Mouse (Mus musculus): ENCODE data around the gene Inhbb. TPM values are rescaled to one million over a fixed set of nuclear protein-coding genes. Genes with fewer than 3 reads are reported as not detected.

Gene Inhbb
- polyA plus RNA-seq, 1 experiment from 2014 or later: 0.11 TPM

GRCm38 (mm10) chr1:119422460-119423015 lies 490 bp upstream of the Inhbb start:
- Histone ChIP-seq H3K27me3 (replicated peaks; ENCODE audit: control insufficient read depth, insufficient read depth, low read length) (peaks cover 73% of the 10 kb centered on the region), H3K36me3 (ENCODE audit: control insufficient read depth, insufficient read depth, low read length) (no peaks in the 10 kb centered on the region), H3K4me1 (replicated peaks; ENCODE audit: control insufficient read depth, insufficient read depth, low read length) (peaks cover 6% of the 10 kb centered on the region; the same call in 1 of the 2 replicates), H3K27ac (ENCODE audit: low read depth, low read length) (no peak overlapping the region), H3K4me3 (ENCODE audit: low read depth, low read length) (peak overlapping the region; percentile 60), H3K9ac (ENCODE audit: low read depth, low read length) (no peak overlapping the region), H3K9me3 (ENCODE audit: control insufficient read depth, low read length) (no peaks in the 10 kb centered on the region), H3K4me2 (peak overlapping the region; percentile 86)
- DNase-seq (ENCODE audit: low spot score) (no peak), ATAC-seq (replicated peaks; ENCODE audit: low FRiP score) (no peak)
- WGBS: 3% methylated on average over 31 of the region's 32 CpGs

DNA sequence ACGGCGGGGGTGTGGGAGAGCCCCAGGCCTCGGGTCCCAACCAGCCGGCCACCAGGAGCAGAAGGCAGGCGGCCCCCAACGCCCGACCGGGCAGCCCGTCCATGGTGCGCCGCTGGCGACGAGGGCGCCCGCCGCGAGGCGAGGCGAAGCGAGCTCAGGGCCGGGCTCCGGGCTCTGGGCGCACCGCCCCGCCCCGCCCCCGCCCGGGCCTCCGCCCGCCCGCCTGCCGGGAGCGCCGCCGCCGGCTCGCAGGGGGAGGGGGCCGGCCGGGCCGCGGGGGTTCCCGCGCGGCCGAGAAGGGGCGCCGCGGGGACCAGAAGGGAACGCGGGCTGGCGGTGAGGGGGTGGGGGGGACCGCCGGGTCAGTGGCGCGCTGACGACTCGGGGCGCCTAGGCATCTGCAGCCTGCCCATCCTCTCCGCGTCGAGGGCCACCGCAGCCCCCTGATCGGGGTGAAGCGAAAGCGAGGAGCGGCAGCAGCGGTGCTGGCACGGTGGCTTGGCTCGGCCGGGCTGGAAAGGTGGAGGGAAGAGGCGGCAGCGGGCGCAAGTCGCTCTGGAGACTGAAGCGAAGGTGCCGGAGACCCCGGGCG lies 968 bp downstream of the Inhbb start:
- peaks cover 84% of the 10 kb centered on the region for H3K27me3 ChIP-seq (replicated peaks; ENCODE audit: control insufficient read depth, insufficient read depth, low read length)
- H3K4me1 ChIP-seq (replicated peaks; ENCODE audit: control insufficient read depth, insufficient read depth, low read length): peaks cover 6% of the 10 kb centered on the region; the same call in 1 of the 2 replicates
- no peaks in the 10 kb centered on the region for H3K36me3 ChIP-seq (ENCODE audit: control insufficient read depth, insufficient read depth, low read length)
- H3K4me2 ChIP-seq: peak overlapping the region; percentile 86
- H3K9me3 ChIP-seq (ENCODE audit: control insufficient read depth, low read length): no peaks in the 10 kb centered on the region
- H3K4me3 ChIP-seq (ENCODE audit: low read depth, low read length): peak overlapping the region; percentile 60
- peak overlapping the region; percentile 34; the same call in 1 of the 2 replicates for H3K9ac ChIP-seq (ENCODE audit: low read depth, low read length)
- no peak overlapping the region for H3K27ac ChIP-seq (ENCODE audit: low read depth, low read length)
- ATAC-seq (replicated peaks; ENCODE audit: low FRiP score) (peak; percentile 44), DNase-seq (ENCODE audit: low spot score) (peak; percentile 56)
- WGBS: under 1% methylated on average over 38 of the region's 78 CpGs

GRCm38 (mm10) chr1:119420189-119420983 lies 1.7 kb downstream of the Inhbb start:
- no peak for DNase-seq (ENCODE audit: low spot score)
- whole genome bisulfite sequencing: 4% methylated on average over 73 of the region's 76 CpGs
- no peak for ATAC-seq (replicated peaks; ENCODE audit: low FRiP score)

GRCm38 (mm10) chr1:119419151-119420105 lies 2.6 kb downstream of the Inhbb start:
- no peaks in the 10 kb centered on the region for H3K36me3 ChIP-seq (ENCODE audit: control insufficient read depth, insufficient read depth, low read length)
- DNase-seq (ENCODE audit: low spot score) (no peak), ATAC-seq (replicated peaks; ENCODE audit: low FRiP score) (no peak)
- peaks cover 81% of the 10 kb centered on the region for H3K27me3 ChIP-seq (replicated peaks; ENCODE audit: control insufficient read depth, insufficient read depth, low read length)
- H3K9me3 ChIP-seq (ENCODE audit: control insufficient read depth, low read length): no peaks in the 10 kb centered on the region
- no peak overlapping the region for H3K4me2 ChIP-seq
- peaks cover 6% of the 10 kb centered on the region; the same call in 1 of the 2 replicates for H3K4me1 ChIP-seq (replicated peaks; ENCODE audit: control insufficient read depth, insufficient read depth, low read length)
- no peak overlapping the region for H3K27ac ChIP-seq (ENCODE audit: low read depth, low read length)
- no peak overlapping the region for H3K9ac ChIP-seq (ENCODE audit: low read depth, low read length)
- 13% methylated on average over 29 of the region's 29 CpGs for WGBS
- H3K4me3 ChIP-seq (ENCODE audit: low read depth, low read length): no peak overlapping the region

More at GRCm38 (mm10) chr1:119420189-119420983, 1.7 kb downstream of the Inhbb start:
- H3K4me3 ChIP-seq (ENCODE audit: low read depth, low read length): peak overlapping the region; percentile 60
- H3K27me3 ChIP-seq (replicated peaks; ENCODE audit: control insufficient read depth, insufficient read depth, low read length): peaks cover 84% of the 10 kb centered on the region
- no peak overlapping the region for H3K9ac ChIP-seq (ENCODE audit: low read depth, low read length)
- H3K36me3 ChIP-seq (ENCODE audit: control insufficient read depth, insufficient read depth, low read length): no peaks in the 10 kb centered on the region
- peak overlapping the region; percentile 86 for H3K4me2 ChIP-seq
- H3K9me3 ChIP-seq (ENCODE audit: control insufficient read depth, low read length): no peaks in the 10 kb centered on the region
- no peak overlapping the region for H3K27ac ChIP-seq (ENCODE audit: low read depth, low read length)
- H3K4me1 ChIP-seq (replicated peaks; ENCODE audit: control insufficient read depth, insufficient read depth, low read length): peaks cover 6% of the 10 kb centered on the region; the same call in 1 of the 2 replicates

GRCm38 (mm10) chr1:119417991-119418390 lies 4.1 kb downstream of the Inhbb start:
- DNase-seq (ENCODE audit: low spot score) (no peak), ATAC-seq (replicated peaks; ENCODE audit: low FRiP score) (no peak)
- peaks cover 70% of the 10 kb centered on the region for H3K27me3 ChIP-seq (replicated peaks; ENCODE audit: control insufficient read depth, insufficient read depth, low read length)
- H3K9ac ChIP-seq (ENCODE audit: low read depth, low read length): no peak overlapping the region
- H3K9me3 ChIP-seq (ENCODE audit: control insufficient read depth, low read length): no peaks in the 10 kb centered on the region
- H3K4me1 ChIP-seq (replicated peaks; ENCODE audit: control insufficient read depth, insufficient read depth, low read length): peaks cover 6% of the 10 kb centered on the region; the same call in 1 of the 2 replicates
- H3K36me3 ChIP-seq (ENCODE audit: control insufficient read depth, insufficient read depth, low read length): no peaks in the 10 kb centered on the region
- H3K4me2 ChIP-seq: no peak overlapping the region
- H3K27ac ChIP-seq (ENCODE audit: low read depth, low read length): no peak overlapping the region
- H3K4me3 ChIP-seq (ENCODE audit: low read depth, low read length): no peak overlapping the region
- WGBS: 68% methylated on average over 8 of the region's 8 CpGs

DNA sequence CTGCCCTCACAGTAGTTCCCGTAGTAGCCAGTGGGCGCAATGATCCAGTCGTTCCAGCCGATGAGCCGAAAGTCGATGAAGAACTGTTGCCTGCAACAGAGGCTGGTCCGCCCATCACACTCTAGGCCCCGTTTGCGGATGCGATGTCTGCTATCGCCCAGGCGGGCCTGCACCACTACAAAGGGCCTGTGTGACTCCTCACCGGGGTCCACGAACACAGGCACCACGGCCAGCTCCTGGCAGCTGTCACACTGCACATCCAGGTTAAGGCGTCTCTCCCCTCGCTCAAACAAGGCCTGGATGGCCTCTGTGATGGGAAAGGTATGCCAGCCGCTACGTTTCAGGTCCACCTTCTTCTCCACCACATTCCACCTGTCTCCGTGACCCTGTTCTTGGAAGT lies 4.5 kb downstream of the Inhbb start:
- no peak for ATAC-seq (replicated peaks; ENCODE audit: low FRiP score)
- no peaks in the 10 kb centered on the region for H3K36me3 ChIP-seq (ENCODE audit: control insufficient read depth, insufficient read depth, low read length)
- no peak overlapping the region for H3K4me3 ChIP-seq (ENCODE audit: low read depth, low read length)
- H3K9ac ChIP-seq (ENCODE audit: low read depth, low read length): no peak overlapping the region
- H3K4me2 ChIP-seq: no peak overlapping the region
- DNase-seq (ENCODE audit: low spot score): no peak
- H3K4me1 ChIP-seq (replicated peaks; ENCODE audit: control insufficient read depth, insufficient read depth, low read length): peaks cover 6% of the 10 kb centered on the region; the same call in 1 of the 2 replicates
- H3K27me3 ChIP-seq (replicated peaks; ENCODE audit: control insufficient read depth, insufficient read depth, low read length): peaks cover 65% of the 10 kb centered on the region
- 68% methylated on average over 20 of the region's 20 CpGs for WGBS
- no peak overlapping the region for H3K27ac ChIP-seq (ENCODE audit: low read depth, low read length)
- no peaks in the 10 kb centered on the region for H3K9me3 ChIP-seq (ENCODE audit: control insufficient read depth, low read length)

DNA sequence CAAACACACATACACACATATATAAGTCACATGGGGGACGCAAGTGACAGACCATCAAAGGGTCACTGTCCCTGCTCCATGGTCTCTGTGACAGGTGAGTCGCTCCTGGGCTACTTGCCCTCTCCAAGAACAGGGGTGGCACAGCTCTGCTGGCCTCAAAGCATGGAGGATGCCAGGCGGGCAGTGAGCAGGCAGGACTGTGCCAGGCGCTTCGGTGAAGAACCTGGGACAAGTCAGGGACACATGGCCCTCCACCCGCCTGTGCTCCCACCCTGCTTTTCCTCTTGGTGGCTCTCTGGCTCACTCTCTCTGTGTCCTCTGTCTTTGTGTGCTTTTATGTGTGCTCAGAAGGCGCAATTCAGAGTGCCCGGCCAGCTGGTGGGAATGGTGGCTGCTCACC lies 5.4 kb downstream of the Inhbb start:
- Histone ChIP-seq H3K4me1 (replicated peaks; ENCODE audit: control insufficient read depth, insufficient read depth, low read length) (peaks cover 4% of the 10 kb centered on the region; the same call in 1 of the 2 replicates), H3K27me3 (replicated peaks; ENCODE audit: control insufficient read depth, insufficient read depth, low read length) (peaks cover 56% of the 10 kb centered on the region), H3K9ac (ENCODE audit: low read depth, low read length) (no peak overlapping the region), H3K4me2 (no peak overlapping the region), H3K9me3 (ENCODE audit: control insufficient read depth, low read length) (no peaks in the 10 kb centered on the region), H3K27ac (ENCODE audit: low read depth, low read length) (no peak overlapping the region), H3K4me3 (ENCODE audit: low read depth, low read length) (no peak overlapping the region), H3K36me3 (ENCODE audit: control insufficient read depth, insufficient read depth, low read length) (no peaks in the 10 kb centered on the region)
- ATAC-seq (replicated peaks; ENCODE audit: low FRiP score) (no peak), DNase-seq (ENCODE audit: low spot score) (no peak)
- WGBS: 75% methylated on average over 8 of the region's 8 CpGs

- Histone ChIP-seq H3K36me3 (ENCODE audit: control insufficient read depth, insufficient read depth, low read length) (no peaks in the 10 kb centered on the region), H3K9ac (ENCODE audit: low read depth, low read length) (no peak overlapping the region), H3K9me3 (ENCODE audit: control insufficient read depth, low read length) (no peaks in the 10 kb centered on the region), H3K27me3 (replicated peaks; ENCODE audit: control insufficient read depth, insufficient read depth, low read length) (peaks cover 52% of the 10 kb centered on the region), H3K4me1 (replicated peaks; ENCODE audit: control insufficient read depth, insufficient read depth, low read length) (0 out of 2 replicates have a peak, but pooled peaks cover under 1% of the 10 kb centered on the region), H3K4me2 (no peak overlapping the region), H3K27ac (ENCODE audit: low read depth, low read length) (no peak overlapping the region), H3K4me3 (ENCODE audit: low read depth, low read length) (no peak overlapping the region)
- DNase-seq (ENCODE audit: low spot score) (no peak), ATAC-seq (replicated peaks; ENCODE audit: low FRiP score) (no peak)
- WGBS: 57% methylated on average over 7 of the region's 7 CpGs
Measured at GRCm38 (mm10) chr1:119416177-119416576, 5.9 kb downstream of the Inhbb start.

Data from liver, embryonic 11.5 days (tissue).